Mouse (Mus musculus): ENCODE data around the gene Pias3.

GRCm38 (mm10) chr3:96680269-96680956 is 15.8 kb upstream of the Pias3 start:
- TF ChIP-seq POLR2A (IDR thresholded peaks at IDR 0.05; ENCODE audit: borderline replicate concordance, low read depth, low read length) (no peak), CTCF (IDR thresholded peaks at IDR 0.05; ENCODE audit: low read depth, low read length) (no peak)

All from bone marrow macrophage, adult 2 months (primary cell).